Mouse (Mus musculus) hindbrain, embryonic 16.5 days (tissue): ENCODE data around the gene Tent4b. TPM values are rescaled to one million over a fixed set of nuclear protein-coding genes. Genes with fewer than 3 reads are reported as not detected.

ENCODE experiments used
- ATAC-seq: fragments of 200-750 bp; cut with Nextera tagmentation; 2 replicates; pipeline ENCODE4 v1.8.0; 2017; ENCODE audit warnings: moderate TSS enrichment, moderate library complexity
- H3K27ac ChIP-seq: fragments of 300-500 bp; sonication (generic); 2 replicates; pipeline ENCODE4 v1.5.1; 2014; ENCODE audit warnings: low read depth, mild to moderate bottlenecking, control low read depth, low read length, moderate library complexity
- H3K27me3 ChIP-seq: fragments of 300-500 bp; sonication (generic); replicated peaks from 2 replicates; pipeline ENCODE4 v1.6.1; 2014; ENCODE audit warnings: low read length; ENCODE audit not compliant: control insufficient read depth, insufficient read depth
- H3K36me3 ChIP-seq: fragments of 300-500 bp; sonication (generic); 2 replicates; pipeline ENCODE4 v1.6.1; 2014; ENCODE audit warnings: mild to moderate bottlenecking, low read length, moderate library complexity, mixed read lengths; ENCODE audit not compliant: control insufficient read depth, insufficient read depth
- H3K4me1 ChIP-seq: fragments of 300-500 bp; sonication (generic); 2 replicates; pipeline ENCODE4 v1.6.1; 2014; ENCODE audit warnings: low read depth, low read length; ENCODE audit not compliant: control insufficient read depth, insufficient read depth
- H3K4me2 ChIP-seq: fragments of 300-500 bp; sonication (generic); 2 replicates; pipeline ENCODE4 v1.6.1; 2014; ENCODE audit warnings: mild to moderate bottlenecking, low read length, control low read depth, moderate library complexity
- H3K4me3 ChIP-seq: fragments of 300-500 bp; sonication (generic); 2 replicates; pipeline ENCODE4 v1.5.1; 2014; ENCODE audit warnings: mild to moderate bottlenecking, low read length, control low read depth, moderate library complexity
- H3K9ac ChIP-seq: fragments of 300-500 bp; sonication (generic); 2 replicates; pipeline ENCODE4 v1.6.1; 2014; ENCODE audit warnings: low read depth, mild to moderate bottlenecking, control low read depth, low read length, moderate library complexity
- H3K9me3 ChIP-seq: fragments of 300-500 bp; sonication (generic); 2 replicates; pipeline ENCODE4 v1.6.1; 2014; ENCODE audit warnings: mild to moderate bottlenecking, low read length, moderate library complexity; ENCODE audit not compliant: control insufficient read depth
- WGBS: fragments of 180-500 bp; shearing (Covaris S2); extraction: QIAGEN DNeasy Blood & Tissue Kit; methylation state at CpG from one replicate; pipeline ENCODE4 v1.1.7; 2014; 5-methylcytosine and 5-hydroxymethylcytosine counted together
- polyA plus RNA-seq: library from polyadenylated mRNA; unstranded; fragments of >200 nt; fragmentation: Nextera tagmentation; extraction: Ambion mirVana; gene quantifications from 2 replicates; pipeline ENCODE4 v1.2.1, GENCODE M21; 2015

Tent4b gene
- polyA plus RNA-seq, 1 experiment from 2014 or later: 7.7 TPM

DNA sequence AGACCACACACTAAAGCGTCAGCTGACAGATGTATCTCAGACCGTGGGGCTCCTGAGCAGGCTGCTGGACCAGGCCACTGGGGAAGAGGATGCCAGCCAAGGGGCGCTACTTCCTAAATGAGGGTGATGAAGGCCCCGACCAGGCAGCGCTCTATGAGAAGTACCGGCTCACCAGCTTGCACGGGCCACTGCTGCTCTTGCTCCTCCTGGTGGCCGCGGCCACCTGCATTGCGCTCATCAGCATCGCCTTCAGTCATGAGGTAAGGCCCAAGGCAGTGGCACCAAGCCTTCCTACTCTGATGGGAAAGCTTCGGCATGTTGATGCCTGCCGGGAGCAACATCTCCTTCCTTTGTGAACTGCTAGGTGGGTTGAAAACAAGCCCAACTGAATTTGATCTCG lies 107.5 kb downstream of the Tent4b start:
- Histone ChIP-seq H3K27me3 (no peaks in the 10 kb centered on the region), H3K36me3 (no peaks in the 10 kb centered on the region), H3K4me1 (no peaks in the 10 kb centered on the region; the same call in 1 of the 2 replicates), H3K27ac (no peak overlapping the region), H3K4me2 (no peak overlapping the region), H3K9ac (no peak overlapping the region), H3K9me3 (no peaks in the 10 kb centered on the region), H3K4me3 (no peak overlapping the region)
- WGBS: 73% methylated on average over 14 of the region's 14 CpGs
- no peak for ATAC-seq

DNA sequence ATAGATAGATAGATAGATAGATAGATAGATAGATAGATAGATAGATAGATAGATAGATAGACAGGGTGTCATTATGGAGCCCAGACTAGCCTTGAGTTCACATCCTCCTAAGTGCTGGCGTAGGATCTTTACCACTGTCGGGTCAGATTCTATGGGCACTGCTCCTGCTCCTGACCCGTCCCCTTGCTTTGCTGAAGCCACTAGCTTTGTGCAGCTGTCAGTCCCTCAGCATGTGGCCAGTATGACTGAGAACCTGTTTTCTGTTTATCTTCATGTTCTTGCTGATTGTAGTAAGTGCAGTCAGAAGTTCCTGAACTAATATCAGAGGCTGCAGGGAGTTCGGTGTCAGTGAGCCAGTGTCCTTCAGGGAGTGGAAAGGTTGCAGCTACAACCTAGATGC lies 108.7 kb downstream of the Tent4b start:
- H3K4me3 ChIP-seq: no peak overlapping the region
- no peaks in the 10 kb centered on the region for H3K27me3 ChIP-seq
- WGBS: 91% methylated on average over 4 of the region's 4 CpGs
- no peak overlapping the region for H3K4me2 ChIP-seq
- no peaks in the 10 kb centered on the region for H3K36me3 ChIP-seq
- no peak overlapping the region for H3K27ac ChIP-seq
- H3K4me1 ChIP-seq: no peaks in the 10 kb centered on the region
- ATAC-seq: no peak
- no peak overlapping the region for H3K9ac ChIP-seq
- no peaks in the 10 kb centered on the region for H3K9me3 ChIP-seq

Other genes starting within 250 kb of the Tent4b start
- gene Zfp423, start 239.6 kb upstream of the Tent4b start, polyA plus RNA-seq: 21.6 and 26.4 TPM in 2 replicates
- 39.7 and 42.6 TPM in 2 replicates for gene Cnep1r1, start 80.4 kb upstream of the Tent4b start, polyA plus RNA-seq
- gene Heatr3, start 61.4 kb upstream of the Tent4b start, polyA plus RNA-seq: 34.2 and 37.7 TPM in 2 replicates
- gene Adcy7, start 73.2 kb downstream of the Tent4b start, polyA plus RNA-seq: 7.0 and 8.3 TPM in 2 replicates
- gene Brd7, start 163.0 kb downstream of the Tent4b start, polyA plus RNA-seq: 37.6 and 58.2 TPM in 2 replicates